Mouse (Mus musculus): ENCODE data around the gene Mpc1.
"Not testable (repeated sequence)": the region's sequence is repeated elsewhere in the genome, so short reads cannot be mapped to it uniquely, and the experiment has no call there.

Mpc1 gene

GRCm38 (mm10) chr17:8278356-8278755 is 4.3 kb upstream of the Mpc1 start:
- no peak for DNase-seq (ENCODE audit: low read depth)

GRCm38 (mm10) chr17:8283526-8284253 is 986 bp downstream of the Mpc1 start:
- peak; percentile 87 for DNase-seq (ENCODE audit: low read depth)

- DNase-seq (ENCODE audit: low read depth): no peak
These were observed 1.6 kb downstream of the Mpc1 start for GRCm38 (mm10) chr17:8284254-8284661.

GRCm38 (mm10) chr17:8285056-8285455 is 2.4 kb downstream of the Mpc1 start:
- DNase-seq (ENCODE audit: low read depth): no peak

DNA sequence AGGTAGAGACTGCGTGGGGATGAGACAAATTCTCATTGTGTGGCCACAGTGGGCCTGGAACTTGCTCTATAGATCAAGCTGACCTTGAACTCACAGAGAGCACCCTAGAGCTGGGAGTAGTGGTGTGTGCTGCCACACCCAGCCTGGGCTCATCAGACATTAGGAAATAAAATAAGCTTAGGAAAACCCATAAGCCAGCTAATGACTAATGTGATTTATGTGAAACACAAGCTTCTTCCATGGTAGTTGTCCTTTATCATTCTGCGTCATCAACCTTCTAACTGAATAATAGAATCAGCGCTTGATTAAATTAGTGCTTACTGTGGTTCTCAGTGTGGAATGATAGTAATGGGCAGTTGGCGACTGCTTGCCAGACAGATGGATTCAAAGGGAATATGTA is 4.3 kb downstream of the Mpc1 start:
- DNase-seq (ENCODE audit: low read depth): no peak

GRCm38 (mm10) chr17:8289993-8290679 is 7.4 kb downstream of the Mpc1 start:
- no peak for DNase-seq (ENCODE audit: low read depth)

- DNase-seq (ENCODE audit: low read depth): peak; percentile 37
These were observed 8.0 kb downstream of the Mpc1 start for GRCm38 (mm10) chr17:8290736-8291135.

- no peak for DNase-seq (ENCODE audit: low read depth)
These were observed 13.1 kb downstream of the Mpc1 start for GRCm38 (mm10) chr17:8295825-8296224.

DNA sequence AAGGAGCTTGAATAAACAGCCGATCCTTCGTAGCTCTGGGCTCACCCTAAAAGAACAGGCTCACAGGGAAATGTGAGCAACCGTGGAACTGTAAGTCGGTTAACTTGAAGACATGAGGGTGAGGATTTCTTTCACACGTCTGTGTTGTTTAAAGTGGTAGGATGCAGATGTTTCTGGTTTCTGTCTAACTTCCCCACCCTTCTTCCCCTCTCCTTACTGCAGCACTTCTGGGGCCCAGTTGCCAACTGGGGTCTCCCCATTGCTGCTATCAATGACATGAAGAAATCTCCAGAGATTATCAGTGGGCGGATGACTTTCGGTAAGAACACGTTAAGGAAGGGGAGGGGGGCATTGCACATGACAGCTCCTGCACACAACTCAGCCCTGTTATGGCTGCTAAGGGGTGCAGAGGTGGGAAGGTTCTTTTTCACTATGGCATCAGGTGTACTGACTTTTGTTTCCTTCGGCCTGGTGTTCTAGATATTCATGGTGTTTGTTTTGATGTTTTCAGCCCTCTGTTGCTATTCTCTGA is 13.7 kb downstream of the Mpc1 start:
- DNase-seq (ENCODE audit: low read depth): no peak

- no peak for DNase-seq (ENCODE audit: low read depth)
These were observed 15.0 kb downstream of the Mpc1 start for GRCm38 (mm10) chr17:8297746-8298145.

- no peak for DNase-seq (ENCODE audit: low read depth)
These were observed 15.6 kb downstream of the Mpc1 start for GRCm38 (mm10) chr17:8298281-8298680.

GRCm38 (mm10) chr17:8299524-8299923 is 16.8 kb downstream of the Mpc1 start:
- DNase-seq (ENCODE audit: low read depth): no peak

DNA sequence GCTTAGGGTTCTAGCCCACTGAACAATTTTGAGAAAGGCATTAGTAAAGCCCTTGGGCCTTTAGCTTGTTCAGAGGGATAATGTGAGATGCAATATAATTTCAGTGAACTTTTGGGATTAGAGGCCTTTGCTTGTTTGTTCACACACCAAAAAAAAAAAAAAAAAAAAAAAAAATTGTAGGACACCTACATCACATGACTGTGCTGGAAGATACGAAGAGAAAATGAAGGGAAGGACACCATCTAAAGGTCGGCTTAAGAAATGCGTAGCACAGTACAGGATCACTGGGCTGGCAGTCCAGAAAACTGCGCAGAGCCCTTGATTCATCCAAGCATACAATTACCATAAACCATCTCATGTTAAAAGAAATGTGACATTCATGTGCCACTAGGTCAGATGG is 18.8 kb downstream of the Mpc1 start:
- DNase-seq (ENCODE audit: low read depth): no peak

DNA sequence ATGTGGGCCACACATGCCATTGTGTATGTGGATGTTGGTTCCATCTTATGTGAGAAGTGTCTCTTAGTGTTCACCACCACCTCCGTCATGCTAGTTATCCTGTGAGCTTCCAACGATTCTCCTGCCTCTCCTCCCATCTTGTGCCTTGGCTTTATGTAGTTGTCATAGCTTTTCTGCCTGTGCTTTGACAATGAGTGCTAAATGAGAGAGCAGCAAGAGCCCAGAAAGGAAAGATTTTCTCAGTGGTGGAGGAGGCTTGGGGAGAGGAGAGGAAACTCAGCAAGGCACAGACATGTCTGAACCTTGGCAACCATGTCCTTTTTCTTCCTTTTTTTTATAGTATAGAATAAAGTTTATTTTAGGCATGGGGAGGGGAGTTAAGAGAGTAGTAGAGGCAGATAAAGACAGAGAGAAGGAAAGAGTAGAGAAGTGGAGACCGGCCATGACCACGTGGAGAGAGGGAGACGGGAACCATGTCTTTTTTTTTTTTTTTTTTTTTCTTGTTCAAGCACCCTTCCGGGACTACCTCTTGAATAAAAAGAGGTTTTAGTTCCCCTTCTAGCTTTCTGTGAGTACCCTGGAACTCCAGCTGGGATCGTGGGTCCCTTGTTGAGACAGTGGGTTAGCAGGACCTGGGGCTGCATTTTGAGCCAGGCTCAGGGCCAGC is 20.2 kb downstream of the Mpc1 start:
- DNase-seq (ENCODE audit: low read depth): no peak

DNA sequence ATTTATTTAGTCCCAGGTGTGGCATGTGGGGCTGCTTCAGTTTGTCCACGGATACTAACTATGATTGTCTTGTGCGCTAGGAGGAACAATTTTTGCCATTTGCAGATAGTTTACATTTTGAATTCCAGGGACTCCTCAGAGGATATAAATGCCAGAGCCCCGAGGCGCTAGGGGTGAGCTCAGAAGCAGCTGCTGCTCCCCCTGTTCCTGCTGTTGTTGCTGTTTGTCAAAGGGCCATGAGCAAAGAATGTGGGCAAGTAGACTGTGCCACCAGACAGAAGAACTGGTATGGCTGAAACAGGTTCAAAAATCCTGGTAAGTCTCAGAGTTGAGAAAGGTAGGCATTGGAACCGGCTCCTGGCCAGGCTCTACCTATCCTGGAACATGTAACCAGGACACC is 21.0 kb downstream of the Mpc1 start:
- no peak for DNase-seq (ENCODE audit: low read depth)

GRCm38 (mm10) chr17:8305801-8306200 is 23.1 kb downstream of the Mpc1 start:
- DNase-seq (ENCODE audit: low read depth): no peak

DNA sequence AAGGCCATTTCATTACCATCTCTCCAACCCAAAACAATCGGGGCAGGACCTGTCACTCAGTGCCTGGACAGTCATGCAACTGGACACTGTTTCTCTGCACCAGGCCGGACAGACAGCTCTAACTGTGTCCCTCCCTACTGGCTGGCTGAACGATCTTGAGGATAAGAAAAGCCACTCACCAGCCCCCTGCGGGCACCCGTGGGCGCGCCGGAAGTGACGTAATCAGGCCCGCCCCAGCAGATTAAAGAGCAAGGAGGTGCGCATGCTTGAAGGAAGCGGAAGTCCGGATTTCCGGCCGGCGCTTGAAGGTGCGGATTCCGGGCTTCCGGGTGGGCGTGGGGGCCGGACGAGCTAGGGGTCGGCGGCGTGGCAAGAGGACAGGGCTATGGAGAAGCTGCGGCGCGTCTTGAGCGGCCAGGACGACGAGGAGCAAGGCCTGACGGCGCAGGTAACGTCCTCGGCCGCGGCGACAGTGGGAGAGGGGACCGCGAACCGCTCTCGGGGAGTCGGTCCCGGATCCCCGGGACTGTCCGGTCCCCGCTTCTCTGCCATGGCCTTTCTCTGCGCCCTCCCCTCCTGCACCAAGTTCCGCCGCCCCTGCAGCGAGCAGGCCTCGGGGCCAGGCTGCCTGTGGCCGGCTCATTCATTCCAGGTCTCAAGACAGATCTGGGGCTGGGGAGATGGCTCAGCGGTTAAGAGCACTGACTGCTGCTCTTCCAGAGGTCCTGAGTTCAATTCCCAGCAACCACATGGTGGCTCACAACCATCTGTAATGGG is 28.3 kb downstream of the Mpc1 start, which contains the start of gene Sft2d1:
Gene Sft2d1, plus strand, starts transcription at position 265 of the 777 bp plus-strand sequence.
- peak; percentile 78 for DNase-seq (ENCODE audit: low read depth)

GRCm38 (mm10) chr17:8311751-8312150 is 29.0 kb downstream of the Mpc1 start:
- no peak for DNase-seq (ENCODE audit: low read depth)

GRCm38 (mm10) chr17:8313976-8314375 is 31.3 kb downstream of the Mpc1 start:
- no peak for DNase-seq (ENCODE audit: low read depth)

DNA sequence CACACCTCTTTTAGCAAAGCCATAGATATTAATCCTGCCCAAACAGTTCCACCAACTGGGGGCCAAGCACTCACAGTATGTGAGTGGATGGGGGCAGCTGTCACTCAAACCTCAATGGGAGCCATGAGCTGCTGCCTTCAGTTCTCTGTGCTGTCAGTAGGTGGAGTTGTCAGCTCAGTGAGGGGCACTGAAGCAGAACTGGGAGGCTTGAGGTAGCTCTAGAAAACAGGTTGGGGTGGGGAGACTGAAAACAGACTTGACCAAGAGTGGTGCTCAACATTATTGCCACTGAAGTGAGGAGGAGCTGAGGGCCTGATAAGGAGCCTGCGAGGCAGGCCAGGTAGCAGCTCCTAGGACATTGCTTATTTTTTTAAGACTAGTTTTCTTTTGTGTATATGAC is 33.5 kb downstream of the Mpc1 start:
- no peak for DNase-seq (ENCODE audit: low read depth)

DNA sequence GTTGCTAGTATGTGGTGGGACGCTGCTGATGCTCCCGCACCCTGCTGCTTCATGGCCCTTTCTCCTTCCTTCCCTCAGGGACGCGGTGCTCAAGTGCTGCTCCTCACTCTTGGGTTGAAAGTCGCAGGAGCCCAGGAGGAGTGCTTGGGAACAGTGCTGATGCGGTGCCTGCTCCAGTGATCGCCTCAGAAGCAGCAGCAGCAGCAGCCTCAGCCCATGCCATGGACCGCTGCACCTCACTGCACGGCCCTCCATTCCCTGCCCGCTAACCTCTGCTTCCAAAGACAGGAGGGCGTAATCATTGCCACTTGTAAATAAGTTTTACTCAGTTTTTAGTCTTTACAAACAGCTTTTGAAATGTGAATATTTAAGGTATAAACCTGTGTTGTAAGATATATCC is 44.2 kb downstream of the Mpc1 start:
- DNase-seq (ENCODE audit: low read depth): not testable (repeated sequence)
